Mouse (Mus musculus) liver, adult (tissue): ENCODE data around the gene Map2.

Experiments used
- GATA4 ChIP-seq: IDR thresholded peaks from 2 replicates; pipeline ENCODE4 v1.6.1; 2014; ENCODE audit warnings: mild to moderate bottlenecking, low read length; ENCODE audit not compliant: insufficient replicate concordance

The Map2 gene

DNA sequence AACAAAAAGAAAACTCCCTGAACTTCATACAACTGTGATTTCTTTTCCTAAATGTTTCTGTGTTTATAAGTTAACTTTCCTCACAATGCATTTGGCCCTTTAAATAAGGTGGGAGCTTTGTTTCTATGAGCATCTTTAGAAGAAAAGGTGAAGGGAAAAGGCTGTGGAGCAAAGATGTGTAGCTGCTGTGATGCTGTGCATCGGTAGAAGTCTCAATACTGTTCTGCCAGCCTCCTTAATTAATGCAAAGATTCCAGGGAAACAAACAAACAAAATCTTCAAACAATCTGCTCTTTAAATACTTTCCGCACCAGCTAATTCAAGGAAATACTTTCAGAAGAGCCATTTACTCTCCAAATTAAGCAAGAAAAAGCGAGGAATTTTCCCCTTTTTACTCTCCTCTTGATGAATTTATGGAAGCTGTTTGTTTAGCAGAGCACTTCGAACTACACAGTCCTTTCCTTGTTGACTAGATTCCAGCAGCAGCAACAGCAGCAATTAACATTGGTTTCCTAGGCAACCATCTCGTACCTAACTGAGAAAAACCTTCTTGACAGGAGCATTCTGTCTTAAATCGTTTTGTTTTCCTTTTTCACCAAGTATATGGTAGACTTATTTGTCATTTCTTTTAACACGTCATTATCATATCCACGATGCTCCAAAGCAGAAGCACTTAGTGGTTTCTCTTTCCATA lies 220.0 kb downstream of the Map2 start:
- no peak for TF ChIP-seq GATA4

GRCm38 (mm10) chr1:66395826-66396225 lies 220.8 kb downstream of the Map2 start:
- no peak for TF ChIP-seq GATA4

DNA sequence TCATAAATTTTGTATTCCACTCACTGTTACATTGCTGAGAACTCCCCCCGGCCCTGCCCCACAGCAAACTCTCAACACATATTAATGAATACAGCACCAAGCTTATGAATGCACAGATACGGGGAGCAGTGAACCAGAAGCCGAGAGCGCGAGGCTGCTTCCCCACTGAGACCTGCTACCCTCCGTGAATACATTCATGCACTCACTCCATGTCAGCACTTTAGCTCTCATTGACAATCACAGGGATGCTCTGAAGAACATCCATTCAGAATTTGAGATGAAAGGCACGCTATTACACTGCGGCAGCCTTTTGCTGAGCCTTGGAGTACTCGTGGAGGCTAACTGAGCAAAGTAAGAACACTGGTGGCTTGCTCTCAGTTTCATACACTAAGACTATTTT lies 226.8 kb downstream of the Map2 start:
- TF ChIP-seq GATA4 = no peak

DNA sequence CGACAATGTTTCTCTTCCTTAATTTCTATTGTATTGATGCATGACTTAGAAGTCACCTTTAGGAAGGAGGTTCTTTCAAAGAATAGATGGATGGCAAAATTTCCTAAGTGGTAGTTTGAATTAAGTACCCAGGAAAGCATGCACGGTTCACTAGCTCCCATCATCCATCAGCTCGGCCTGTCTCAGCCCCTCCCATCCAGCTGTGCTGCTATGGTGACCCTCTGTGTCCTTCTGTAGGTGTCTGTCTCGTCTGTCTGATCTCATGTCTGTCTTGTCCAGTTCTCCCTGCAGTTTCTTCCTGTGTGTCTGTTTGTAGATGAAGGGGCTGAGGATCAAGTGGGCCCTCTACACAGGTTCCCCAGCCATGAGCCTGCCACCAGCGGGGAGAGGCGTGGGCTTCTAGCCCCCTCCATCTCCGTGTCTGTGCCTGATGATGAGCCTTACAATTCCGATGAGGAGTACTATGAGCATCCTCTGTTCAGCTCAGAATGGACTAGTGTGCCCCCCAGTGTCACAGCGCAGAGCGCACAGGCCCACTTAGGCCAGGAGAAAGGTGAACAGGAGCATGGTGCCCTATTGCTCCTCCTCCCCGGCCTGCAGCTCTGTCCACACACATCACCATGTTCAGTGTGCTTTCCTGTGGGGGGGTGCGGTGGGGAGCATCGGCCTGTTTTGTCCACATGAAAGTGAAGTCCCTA lies 232.3 kb downstream of the Map2 start:
- TF ChIP-seq GATA4 = no peak

GRCm38 (mm10) chr1:66418360-66418759 lies 243.3 kb downstream of the Map2 start:
- TF ChIP-seq GATA4 = no peak

DNA sequence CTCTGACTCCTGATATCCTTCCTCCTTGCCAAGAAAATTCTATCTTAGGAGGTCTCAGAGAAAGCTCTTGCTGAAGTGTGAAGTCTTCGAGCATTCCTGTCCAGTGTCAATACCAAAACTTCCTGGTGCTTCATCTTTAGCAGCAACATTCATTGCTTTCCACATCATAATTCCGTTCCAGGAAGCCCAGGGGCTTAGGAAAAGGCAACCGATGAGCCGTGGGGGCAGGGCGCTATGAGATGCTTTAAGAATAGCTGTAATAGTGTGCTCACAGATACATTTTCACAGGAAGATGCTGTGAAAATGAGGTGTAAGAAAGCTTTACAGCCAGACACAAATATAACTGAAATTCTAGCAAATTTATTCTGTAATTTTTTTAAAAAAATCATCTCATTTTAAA lies 251.0 kb downstream of the Map2 start:
- TF ChIP-seq GATA4 = no peak

DNA sequence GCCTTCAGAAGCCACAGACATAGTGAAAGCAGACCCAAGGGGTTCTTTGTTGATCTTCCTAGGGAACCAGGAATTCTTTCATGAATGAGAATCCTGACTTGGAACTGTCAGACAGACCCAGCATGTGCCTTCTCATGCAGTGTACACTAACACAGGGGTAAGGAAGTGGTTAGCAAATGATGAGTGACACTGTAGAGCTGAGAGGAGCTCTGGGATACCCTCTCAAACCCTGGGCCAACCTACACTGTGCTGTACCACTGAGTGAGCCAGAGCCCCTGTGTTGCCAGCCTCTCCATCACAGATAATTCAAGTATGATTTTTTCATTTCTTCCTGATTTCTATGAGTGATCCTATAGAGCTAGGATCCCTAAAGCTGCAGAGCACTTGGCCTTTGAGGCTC lies 255.9 kb downstream of the Map2 start:
- TF ChIP-seq GATA4 = no peak

DNA sequence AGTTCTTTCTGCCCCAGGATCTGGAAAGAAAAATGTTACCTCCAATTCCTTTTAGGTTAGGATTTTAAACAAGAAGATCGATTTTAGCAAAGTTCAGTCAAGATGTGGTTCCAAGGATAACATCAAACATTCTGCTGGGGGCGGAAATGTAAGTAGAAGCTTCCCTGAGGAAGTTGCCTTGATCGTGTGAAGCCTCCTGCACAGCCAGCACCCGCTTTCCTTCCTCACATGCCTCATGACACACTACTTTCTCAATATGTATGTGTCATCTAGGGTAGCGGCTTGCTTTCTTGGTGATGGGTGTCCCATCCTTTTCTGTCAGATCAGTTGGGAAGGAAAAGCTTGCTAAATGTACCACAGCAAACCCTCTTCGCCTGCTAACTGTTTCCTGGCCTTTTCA lies 256.4 kb downstream of the Map2 start:
- TF ChIP-seq GATA4 = no peak

DNA sequence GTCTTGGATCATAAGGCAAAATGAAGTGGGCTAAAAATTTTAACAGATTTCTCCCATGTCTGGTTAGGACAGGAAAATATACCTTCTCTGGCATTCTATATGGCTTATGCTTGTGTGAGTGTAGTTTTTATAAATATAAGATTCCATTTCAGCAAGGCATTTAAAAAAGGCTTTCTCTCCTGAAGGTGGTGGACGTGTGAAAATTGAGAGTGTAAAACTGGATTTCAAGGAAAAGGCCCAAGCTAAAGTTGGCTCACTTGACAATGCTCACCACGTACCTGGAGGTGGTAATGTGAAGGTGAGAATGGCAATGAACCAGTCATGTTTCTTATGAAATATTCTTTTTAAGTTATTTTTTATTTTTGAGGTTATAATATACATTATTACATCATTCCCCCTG lies 263.0 kb downstream of the Map2 start:
- no peak for TF ChIP-seq GATA4

DNA sequence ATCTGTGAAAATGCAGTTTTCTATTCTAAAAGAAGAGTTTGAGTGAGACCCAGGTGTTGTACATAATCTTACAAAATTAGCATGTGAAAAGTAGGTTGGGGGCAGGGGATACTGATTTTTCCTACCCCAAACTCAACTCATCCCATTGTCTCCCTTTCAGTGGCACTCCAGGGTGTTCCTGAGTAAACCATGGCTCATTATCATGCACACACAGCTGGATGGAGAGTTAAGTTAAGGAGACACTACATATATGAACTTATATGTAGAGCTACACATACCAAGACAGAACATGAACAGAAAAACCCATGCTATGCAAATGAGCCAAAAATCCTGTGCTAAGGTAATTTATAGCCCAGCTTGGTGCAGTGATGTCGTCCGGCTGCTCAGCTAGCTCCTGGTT lies 267.8 kb downstream of the Map2 start:
- TF ChIP-seq GATA4 = no peak

DNA sequence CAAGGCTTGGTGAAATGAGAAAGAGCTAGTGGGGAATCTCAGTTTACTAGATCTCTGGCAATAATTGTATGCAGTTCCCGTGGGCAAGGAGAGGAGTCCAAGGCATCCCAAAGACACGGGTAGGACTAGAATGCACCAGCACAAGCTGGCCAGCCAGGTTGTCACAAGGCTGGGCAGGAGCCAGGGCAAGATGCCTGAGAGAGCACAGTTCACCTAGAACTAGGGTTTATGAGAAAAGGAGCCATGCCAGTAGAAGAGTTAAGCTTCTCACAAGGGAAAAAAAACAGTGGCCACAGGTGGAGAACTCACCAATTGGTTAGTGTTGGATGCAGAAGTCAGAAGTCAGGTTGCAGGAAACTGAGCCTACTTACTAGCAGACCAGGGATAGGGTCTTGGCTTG lies 274.4 kb downstream of the Map2 start:
- no peak for TF ChIP-seq GATA4

- no peak for TF ChIP-seq GATA4
These were observed 281.5 kb downstream of the Map2 start for GRCm38 (mm10) chr1:66456580-66456979.

GRCm38 (mm10) chr1:66457747-66458146 lies 282.7 kb downstream of the Map2 start:
- TF ChIP-seq GATA4 = no peak

GRCm38 (mm10) chr1:66459394-66459793 lies 284.3 kb downstream of the Map2 start:
- TF ChIP-seq GATA4 = no peak

GRCm38 (mm10) chr1:66460850-66461249 lies 285.8 kb downstream of the Map2 start:
- TF ChIP-seq GATA4 = no peak

DNA sequence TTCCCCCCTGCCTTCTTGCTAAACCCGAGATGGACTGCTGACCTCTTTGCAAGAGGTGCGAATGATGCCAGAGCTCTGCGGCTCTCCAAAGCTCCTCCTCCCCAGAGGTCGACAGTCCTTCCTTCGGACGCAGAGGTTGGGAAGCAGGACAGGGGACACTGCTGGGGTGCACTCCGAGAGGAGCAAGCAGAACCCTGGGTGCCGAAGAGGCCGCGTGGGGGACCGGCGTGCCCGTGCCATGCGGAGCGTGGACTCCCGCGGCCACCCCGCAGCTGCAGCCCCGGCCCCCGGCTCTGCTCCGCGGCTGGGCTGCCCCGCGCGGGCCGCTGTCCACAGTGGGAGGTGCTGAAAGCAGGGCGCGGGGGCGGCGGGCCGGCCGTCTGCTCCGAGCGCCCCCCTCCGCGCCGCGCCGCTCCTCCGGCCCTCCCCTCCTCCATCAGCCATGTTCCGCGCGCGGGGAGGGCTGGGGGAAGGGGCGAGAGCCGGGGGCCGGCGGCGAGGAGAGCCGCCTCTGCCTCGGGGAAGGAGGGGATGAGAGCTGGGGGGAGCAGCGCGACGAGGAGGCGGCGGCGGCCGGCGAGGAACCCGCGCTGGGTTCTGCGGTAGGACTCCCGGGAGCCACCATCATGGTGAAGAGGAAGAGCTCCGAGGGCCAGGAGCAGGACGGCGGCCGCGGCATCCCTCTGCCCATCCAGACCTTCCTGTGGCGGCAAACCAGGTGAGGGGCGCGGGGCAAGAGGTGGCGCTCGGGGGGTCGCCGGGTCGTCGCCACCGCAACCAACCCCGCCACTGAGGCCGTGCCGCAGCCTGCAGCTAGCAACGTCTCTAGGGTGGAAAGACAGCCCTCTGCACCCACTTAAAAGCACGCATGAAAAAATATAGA lies 293.0 kb downstream of the Map2 start, which contains the start of gene Unc80:
Gene Unc80 (plus strand): TSS at position 547 of the 883 bp plus-strand sequence.
- TF ChIP-seq GATA4 = no peak
